ENCODE assay signal across 19 mouse cellular contexts in genomic region chr1:175708013-175708412, GRCm38 (mm10). TPM values are rescaled to one million over a fixed set of nuclear protein-coding genes. Genes with fewer than 3 reads are reported as not detected.
"Had no signal": no experiment of that assay in that cellular context is flagged by ENCODE, and none has a peak within 500 bp of the region (broad histone marks: within the 10 kb centered on the region; RNA-seq: fewer than 3 reads in every experiment).

No protein-coding gene starts in this region.

- H3K4me2 ChIP-seq: intestine, embryonic 15.5 days; kidney, embryonic 15.5 days; limb, embryonic 12.5 days; lung, embryonic 15.5 days; neural tube, embryonic 15.5 days had no signal

- H3K27ac ChIP-seq: intestine, embryonic 15.5 days; kidney, embryonic 15.5 days; limb, embryonic 12.5 days; liver, embryonic 14.5 days; lung, embryonic 15.5 days; midbrain, embryonic 10.5 days; neural tube, embryonic 15.5 days had no signal

- H3K4me3 ChIP-seq: intestine, embryonic 15.5 days; kidney, embryonic 15.5 days; limb, embryonic 12.5 days; lung, embryonic 15.5 days; midbrain, embryonic 10.5 days; myocyte; neural tube, embryonic 15.5 days had no signal

- ATAC-seq: intestine, embryonic 15.5 days had no signal

- H3K4me1 ChIP-seq: intestine, embryonic 15.5 days; kidney, embryonic 15.5 days; limb, embryonic 12.5 days; midbrain, embryonic 10.5 days; neural tube, embryonic 15.5 days had no signal

- DNase-seq: kidney, adult 18-20 months; kidney, postnatal 25 days; right cerebral cortex, adult 18-20 months; right cerebral cortex, postnatal 25 days; thymus, postnatal 36 days had no signal

- H3K27me3 ChIP-seq: intestine, embryonic 15.5 days; kidney, embryonic 15.5 days; limb, embryonic 12.5 days; lung, embryonic 15.5 days; neural tube, embryonic 15.5 days had no signal

- H3K36me3 ChIP-seq: intestine, embryonic 15.5 days; kidney, embryonic 15.5 days; limb, embryonic 12.5 days; lung, embryonic 15.5 days; midbrain, embryonic 10.5 days; neural tube, embryonic 15.5 days had no signal

- H3K9me3 ChIP-seq: intestine, embryonic 15.5 days; kidney, embryonic 15.5 days; limb, embryonic 12.5 days; lung, embryonic 15.5 days; midbrain, embryonic 10.5 days; neural tube, embryonic 15.5 days had no signal

- H3K9ac ChIP-seq: intestine, embryonic 15.5 days; kidney, embryonic 15.5 days; limb, embryonic 12.5 days; liver, embryonic 14.5 days; lung, embryonic 15.5 days; neural tube, embryonic 15.5 days had no signal

RNA-seq across cellular contexts. Expression of gene Wdr64, which starts 9.6 kb away (rescaled TPM):
- polyA plus RNA-seq: intestine, embryonic 15.5 days; limb, embryonic 12.5 days; liver, adult 2 months; liver, embryonic 14.5 days; lung, embryonic 15.5 days; midbrain, embryonic 10.5 days; midbrain, embryonic 14.5 days; myocyte; neural tube, embryonic 11.5 days; neural tube, embryonic 15.5 days; small intestine, adult 2 months; stomach, embryonic 16.5 days; thymus, postnatal 0 days had no signal
